25 mouse cellular contexts compared by ENCODE assay signal in genomic region chr6:3850146-3850545, GRCm38 (mm10).
"Had no signal": no experiment of that assay in that cellular context is flagged by ENCODE, and none has a peak within 500 bp of the region (broad histone marks: within the 10 kb centered on the region; RNA-seq: fewer than 3 reads in every experiment).

No protein-coding gene starts in this region.

- H3K4me3 ChIP-seq: kidney, embryonic 15.5 days; left cerebral cortex, adult 2 months; limb, embryonic 12.5 days; limb, embryonic 15.5 days; megakaryocyte, embryonic 14.5 days; midbrain, embryonic 10.5 days; midbrain, embryonic 13.5 days; myocyte; neural tube, embryonic 13.5 days; stomach, embryonic 15.5 days had no signal

- H3K9me3 ChIP-seq: kidney, embryonic 15.5 days; midbrain, embryonic 13.5 days; neural tube, embryonic 13.5 days; stomach, embryonic 15.5 days had no signal

- ATAC-seq: liver, postnatal 0 days; lung, postnatal 0 days; midbrain, embryonic 13.5 days; midbrain, embryonic 16.5 days had no signal

- H3K36me3 ChIP-seq: kidney, embryonic 15.5 days; limb, embryonic 12.5 days; limb, embryonic 15.5 days; midbrain, embryonic 10.5 days; midbrain, embryonic 13.5 days; neural tube, embryonic 13.5 days; stomach, embryonic 15.5 days had no signal

- H3K4me2 ChIP-seq: kidney, embryonic 15.5 days; limb, embryonic 12.5 days; limb, embryonic 15.5 days; liver, embryonic 11.5 days; lung, embryonic 14.5 days; midbrain, embryonic 13.5 days; neural tube, embryonic 13.5 days; stomach, embryonic 15.5 days had no signal

- H3K9ac ChIP-seq: kidney, embryonic 15.5 days; limb, embryonic 12.5 days; limb, embryonic 15.5 days; liver, embryonic 14.5 days; liver, postnatal 0 days; lung, embryonic 14.5 days; midbrain, embryonic 13.5 days; neural tube, embryonic 13.5 days; stomach, embryonic 15.5 days had no signal

- H3K27ac ChIP-seq: kidney, embryonic 15.5 days; left cerebral cortex, adult 2 months; limb, embryonic 12.5 days; limb, embryonic 15.5 days; liver, embryonic 14.5 days; macrophage; midbrain, embryonic 10.5 days; midbrain, embryonic 13.5 days; neural tube, embryonic 13.5 days; stomach, embryonic 15.5 days had no signal

- DNase-seq: kidney, postnatal 10 days; kidney, postnatal 36 days; layer of hippocampus, postnatal 36 days; left cerebral cortex, postnatal 4 days; liver, postnatal 0 days; lung, embryonic 14.5 days; retina, postnatal 1 day; right cerebral cortex, postnatal 25 days; spleen, adult 18-20 months; thymus, postnatal 25 days had no signal

- H3K27me3 ChIP-seq: kidney, embryonic 15.5 days; limb, embryonic 12.5 days; limb, embryonic 15.5 days; megakaryocyte, embryonic 14.5 days; midbrain, embryonic 13.5 days; neural tube, embryonic 13.5 days; stomach, embryonic 15.5 days had no signal

- H3K4me1 ChIP-seq: kidney, embryonic 15.5 days; limb, embryonic 12.5 days; limb, embryonic 15.5 days; megakaryocyte, embryonic 14.5 days; midbrain, embryonic 10.5 days; midbrain, embryonic 13.5 days; neural tube, embryonic 13.5 days; stomach, embryonic 15.5 days had no signal
